Mouse (Mus musculus) CD8-positive naive resting alpha-beta T cell, adult 2 months (primary cell): ENCODE results near the gene Plcb1.

ENCODE experiments used
- DNase-seq, 2 experiments: peaks; one replicate each; pipeline ENCODE4 v3.0.0; 2022; ENCODE audit warnings: low read depth in 2 of 2, low spot score in 2 of 2

Gene Plcb1

GRCm38 (mm10) chr2:135051540-135052288 lies 265.8 kb downstream of the Plcb1 start:
- no peak for DNase-seq

- no peak for DNase-seq
These were observed 267.5 kb downstream of the Plcb1 start for GRCm38 (mm10) chr2:135053391-135053790.

- no peak for DNase-seq
These were observed 281.6 kb downstream of the Plcb1 start for GRCm38 (mm10) chr2:135067419-135067818.

GRCm38 (mm10) chr2:135071349-135071748 lies 285.5 kb downstream of the Plcb1 start:
- no peak for DNase-seq

- no peak for DNase-seq
These were observed 286.6 kb downstream of the Plcb1 start for GRCm38 (mm10) chr2:135072503-135072902.

GRCm38 (mm10) chr2:135073014-135073413 lies 287.1 kb downstream of the Plcb1 start:
- no peak for DNase-seq

- no peak for DNase-seq
These were observed 289.5 kb downstream of the Plcb1 start for GRCm38 (mm10) chr2:135075375-135075774.

- no peak for DNase-seq
These were observed 306.8 kb downstream of the Plcb1 start for GRCm38 (mm10) chr2:135092588-135093162.

GRCm38 (mm10) chr2:135101292-135101691 lies 315.4 kb downstream of the Plcb1 start:
- no peak for DNase-seq

GRCm38 (mm10) chr2:135101943-135102342 lies 316.1 kb downstream of the Plcb1 start:
- no peak for DNase-seq

- no peak for DNase-seq
These were observed 320.8 kb downstream of the Plcb1 start for GRCm38 (mm10) chr2:135106649-135107048.

GRCm38 (mm10) chr2:135108607-135109006 lies 322.7 kb downstream of the Plcb1 start:
- DNase-seq = no peak

- DNase-seq = no peak
These were observed 328.7 kb downstream of the Plcb1 start for GRCm38 (mm10) chr2:135114501-135115128.

GRCm38 (mm10) chr2:135123057-135123456 lies 337.2 kb downstream of the Plcb1 start:
- no peak for DNase-seq

GRCm38 (mm10) chr2:135123695-135124343 lies 338.0 kb downstream of the Plcb1 start:
- DNase-seq = no peak

- no peak for DNase-seq
These were observed 354.7 kb downstream of the Plcb1 start for GRCm38 (mm10) chr2:135140576-135140975.

GRCm38 (mm10) chr2:135152289-135152688 lies 366.4 kb downstream of the Plcb1 start:
- DNase-seq = no peak

- no peak for DNase-seq
These were observed 367.4 kb downstream of the Plcb1 start for GRCm38 (mm10) chr2:135153248-135153647.

- DNase-seq = no peak
These were observed 370.2 kb downstream of the Plcb1 start for GRCm38 (mm10) chr2:135156055-135156454.

GRCm38 (mm10) chr2:135157961-135158360 lies 372.1 kb downstream of the Plcb1 start:
- DNase-seq = no peak

- DNase-seq = no peak
These were observed 375.8 kb downstream of the Plcb1 start for GRCm38 (mm10) chr2:135161673-135162072.

- no peak for DNase-seq
These were observed 379.6 kb downstream of the Plcb1 start for GRCm38 (mm10) chr2:135165512-135165911.
